Mouse (Mus musculus): ENCODE measurements around the gene Riox1.
A peak's percentile ranks its signal among the peaks of the same experiment; 100 is the strongest.
"Not testable (repeated sequence)": the region's sequence is repeated elsewhere in the genome, so short reads cannot be mapped to it uniquely, and the experiment has no call there.

Riox1 gene

DNA sequence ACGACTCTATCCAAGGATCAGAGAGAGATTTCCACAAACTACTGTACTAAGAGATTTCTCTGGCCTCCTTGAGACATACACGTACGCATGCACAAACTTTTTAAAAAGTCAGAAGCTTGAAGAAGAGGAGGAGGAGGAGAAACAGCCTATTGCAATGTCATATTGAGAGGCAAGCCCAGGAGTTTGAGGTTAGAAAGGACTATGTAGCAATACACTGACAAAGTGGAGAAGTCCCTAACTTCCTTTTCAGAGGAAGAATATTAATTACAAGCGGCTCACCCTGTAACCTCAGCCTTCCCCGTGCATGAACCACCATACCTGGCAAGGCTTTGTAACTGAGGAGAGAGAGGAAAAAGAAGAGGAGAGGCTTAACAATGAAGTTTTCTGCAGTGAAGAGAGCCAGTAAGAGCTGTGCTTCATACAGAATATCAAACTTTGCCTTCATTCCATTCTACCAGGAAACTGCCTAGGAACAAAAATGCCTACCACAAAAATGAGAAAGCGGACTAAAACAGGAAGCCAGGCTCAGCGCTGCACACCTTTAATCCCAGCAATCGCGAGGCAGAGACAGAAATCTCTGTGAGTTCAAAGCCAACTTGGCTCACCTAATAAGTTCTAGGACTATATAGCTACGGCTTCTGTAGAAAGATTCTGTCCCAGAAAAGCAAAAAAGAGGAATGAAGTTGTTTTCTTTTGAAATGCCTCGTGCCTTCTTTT is 474 bp upstream of the Riox1 start:
- no peak for DNase-seq (ENCODE audit: low read depth)

DNA sequence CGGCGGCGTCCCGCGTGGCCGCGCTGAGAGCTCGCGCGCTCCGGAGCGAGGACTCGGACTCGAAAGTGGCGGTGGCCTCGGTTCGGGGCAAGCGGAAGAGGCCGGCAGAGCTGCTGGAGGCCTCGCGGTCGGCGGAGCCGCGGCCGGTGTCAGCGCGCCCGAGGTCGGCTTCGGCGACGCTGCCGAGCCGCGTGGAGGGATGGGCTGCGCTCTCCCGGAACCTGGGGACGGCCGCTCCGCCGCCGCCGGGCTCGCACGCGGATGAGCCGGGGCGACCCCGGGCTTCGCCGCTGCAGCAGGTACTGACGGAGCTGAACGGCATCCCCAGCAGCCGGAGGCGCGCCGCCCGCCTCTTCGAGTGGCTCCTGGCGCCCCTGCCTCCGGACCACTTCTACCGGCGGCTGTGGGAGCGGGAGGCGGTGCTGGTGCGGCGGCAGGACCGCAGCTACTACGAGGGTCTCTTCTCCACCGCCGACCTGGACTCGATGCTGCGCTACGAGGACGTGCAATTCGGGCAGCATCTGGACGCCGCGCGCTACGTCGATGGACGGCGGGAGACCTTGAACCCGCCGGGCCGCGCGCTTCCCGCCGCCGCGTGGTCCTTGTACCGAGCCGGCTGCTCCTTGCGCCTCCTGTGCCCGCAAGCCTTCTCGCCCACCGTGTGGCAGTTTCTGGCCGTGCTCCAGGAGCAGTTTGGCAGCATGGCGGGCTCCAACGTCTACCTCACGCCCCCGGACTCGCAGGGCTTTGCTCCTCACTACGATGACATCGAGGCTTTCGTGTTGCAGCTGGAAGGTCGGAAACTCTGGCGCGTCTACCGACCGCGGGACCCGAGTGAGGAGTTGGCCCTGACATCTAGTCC is 663 bp downstream of the Riox1 start:
- DNase-seq (ENCODE audit: low read depth) = no peak

DNA sequence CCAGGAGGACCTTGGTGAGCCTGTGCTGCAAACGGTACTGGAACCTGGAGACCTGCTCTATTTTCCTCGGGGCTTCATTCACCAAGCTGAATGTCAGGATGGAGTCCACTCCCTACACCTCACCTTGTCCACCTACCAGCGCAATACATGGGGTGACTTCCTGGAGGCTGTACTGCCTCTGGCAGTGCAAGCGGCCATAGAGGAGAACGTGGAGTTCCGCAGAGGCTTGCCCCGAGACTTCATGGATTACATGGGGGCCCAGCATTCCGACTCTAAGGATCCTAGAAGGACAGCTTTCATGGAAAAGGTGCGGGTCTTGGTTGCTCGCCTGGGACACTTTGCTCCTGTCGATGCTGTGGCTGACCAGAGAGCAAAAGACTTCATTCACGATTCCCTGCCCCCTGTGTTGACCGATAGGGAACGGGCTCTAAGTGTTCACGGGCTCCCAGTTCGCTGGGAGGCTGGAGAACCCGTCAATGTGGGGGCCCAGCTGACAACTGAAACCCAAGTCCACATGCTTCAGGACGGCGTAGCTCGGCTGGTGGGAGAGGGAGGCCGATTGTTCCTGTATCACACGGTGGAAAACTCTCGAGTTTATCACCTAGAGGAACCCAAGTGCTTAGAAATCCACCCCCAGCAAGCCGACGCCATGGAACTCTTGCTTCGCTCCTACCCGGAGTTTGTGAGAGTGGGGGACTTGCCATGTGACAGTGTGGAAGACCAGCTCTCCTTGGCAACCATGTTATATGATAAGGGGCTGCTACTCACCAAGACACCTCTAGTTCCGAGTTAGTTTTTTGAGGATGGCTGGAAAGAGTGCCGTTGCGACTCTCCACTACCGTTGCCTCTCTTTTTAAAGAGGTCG is 1.5 kb downstream of the Riox1 start:
- no peak for DNase-seq (ENCODE audit: low read depth)

DNA sequence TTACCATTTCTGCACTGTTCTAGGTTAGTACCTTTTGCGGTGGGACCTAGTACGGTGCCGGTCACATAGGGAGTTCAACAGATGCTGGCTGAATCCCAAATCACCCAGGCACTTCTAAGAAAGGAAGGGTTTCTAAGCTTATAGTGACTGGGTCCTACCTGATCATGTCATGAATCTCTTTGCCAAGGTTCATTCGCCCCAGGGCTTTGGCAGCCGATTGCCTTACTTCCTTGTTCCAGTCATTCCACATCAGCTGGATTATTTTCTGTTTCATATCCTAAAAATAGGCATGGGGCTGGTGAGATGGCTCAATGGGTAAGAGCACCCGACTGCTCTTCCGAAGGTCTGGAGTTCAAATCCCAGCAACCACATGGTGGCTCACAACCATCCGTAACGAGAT is 7.9 kb downstream of the Riox1 start:
- DNase-seq (ENCODE audit: low read depth) = no peak

DNA sequence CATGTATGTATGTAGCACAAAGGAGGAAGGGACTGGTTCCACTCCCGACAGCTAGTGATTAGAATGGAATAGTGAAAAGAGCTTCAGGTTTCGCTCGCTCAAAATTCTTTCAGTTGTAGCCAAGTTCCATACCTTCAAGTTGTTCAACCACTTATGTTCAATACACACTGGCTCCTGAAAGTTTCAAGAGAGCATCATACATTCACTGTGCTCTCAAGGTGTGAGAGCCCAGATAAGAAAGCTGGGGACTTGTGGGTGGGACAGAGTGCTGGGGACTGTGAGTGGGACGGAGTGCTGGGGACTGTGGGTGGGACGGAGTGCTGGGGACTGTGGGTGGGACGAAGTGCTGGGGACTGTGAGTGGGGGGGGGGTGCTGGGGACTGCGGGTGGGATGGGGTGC is 14.8 kb downstream of the Riox1 start:
- DNase-seq (ENCODE audit: low read depth) = no peak

DNA sequence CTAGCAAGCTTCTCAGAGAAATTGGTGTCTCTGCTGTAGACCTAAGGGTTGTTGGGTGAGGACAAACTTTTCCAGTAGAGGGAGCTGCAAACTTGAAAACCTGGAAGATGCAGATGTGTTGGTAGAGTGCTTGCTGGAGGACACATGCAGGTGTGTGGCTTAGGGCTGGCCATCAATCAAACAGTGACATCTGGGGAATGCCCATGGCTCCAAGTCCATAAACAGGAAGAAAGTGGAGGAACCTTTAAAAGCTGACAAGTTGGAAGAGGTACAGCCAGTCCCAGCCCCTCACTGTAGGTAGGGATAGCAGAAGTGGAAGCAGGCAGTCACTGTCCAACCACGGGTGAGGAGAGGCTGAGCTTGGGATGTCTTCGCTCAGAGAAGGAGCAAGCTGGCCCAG is 21.7 kb downstream of the Riox1 start:
- DNase-seq (ENCODE audit: low read depth) = peak; percentile 40

DNA sequence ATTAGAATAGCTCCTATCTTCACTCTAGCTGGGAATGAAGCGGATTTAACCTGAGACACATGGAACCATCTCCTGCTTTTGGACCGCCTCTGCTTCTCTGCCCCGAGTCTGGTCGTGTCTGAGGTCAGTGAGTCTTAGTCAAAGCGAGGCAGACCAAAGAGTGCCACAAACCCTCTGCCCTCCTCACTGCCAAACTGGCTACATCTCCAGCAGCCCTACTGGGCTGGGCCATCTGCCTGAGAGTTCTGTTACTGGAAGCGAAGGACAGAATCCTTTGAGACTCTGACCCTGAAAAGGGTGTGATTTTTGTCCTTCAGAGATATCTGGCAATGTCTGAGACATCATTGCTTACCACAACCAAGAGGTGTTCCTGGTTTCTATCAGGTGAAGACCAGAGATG is 28.5 kb downstream of the Riox1 start:
- no peak for DNase-seq (ENCODE audit: low read depth)

DNA sequence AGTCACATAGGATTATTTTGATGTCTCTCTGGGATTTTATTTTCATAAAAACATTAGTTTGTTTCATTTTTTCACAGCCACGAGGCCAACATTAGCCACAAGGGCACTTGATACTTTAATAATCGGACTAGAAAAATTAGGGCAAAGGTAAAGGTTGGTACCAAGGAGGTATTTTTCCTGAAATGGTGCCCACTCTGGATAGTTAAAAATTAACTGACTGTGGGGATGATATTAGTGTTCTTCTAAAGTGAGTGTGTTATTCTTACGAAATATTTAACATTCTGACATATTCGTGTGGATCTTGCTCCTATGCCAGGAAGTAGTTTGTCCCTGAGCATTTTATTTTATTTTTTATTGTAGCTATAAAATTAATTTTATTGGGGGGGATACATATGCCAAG is 31.2 kb downstream of the Riox1 start:
- DNase-seq (ENCODE audit: low read depth) = no peak

DNA sequence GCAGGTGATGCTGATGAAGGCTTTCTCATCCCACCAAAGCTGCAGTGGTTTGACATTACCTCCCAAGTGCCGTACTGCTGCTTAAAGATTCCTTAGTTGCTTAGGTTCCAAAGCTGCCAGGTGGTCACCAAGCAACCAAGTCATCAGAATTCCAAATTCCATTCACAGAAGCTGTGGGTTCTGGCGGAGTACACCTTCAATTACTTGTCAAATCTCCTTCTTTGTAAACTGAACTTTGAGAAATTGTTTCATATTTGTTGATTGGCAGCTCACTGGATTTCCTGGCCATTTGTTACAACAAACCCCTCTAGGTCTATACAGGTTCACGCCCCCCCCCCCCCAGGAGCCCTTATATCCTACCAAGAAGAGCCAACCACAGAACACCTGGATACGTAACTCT is 34.3 kb downstream of the Riox1 start, which contains the start of gene Heatr4:
Gene Heatr4, minus strand, starts transcription at position 101 of the 400 bp plus-strand sequence.
- DNase-seq (ENCODE audit: low read depth) = no peak

DNA sequence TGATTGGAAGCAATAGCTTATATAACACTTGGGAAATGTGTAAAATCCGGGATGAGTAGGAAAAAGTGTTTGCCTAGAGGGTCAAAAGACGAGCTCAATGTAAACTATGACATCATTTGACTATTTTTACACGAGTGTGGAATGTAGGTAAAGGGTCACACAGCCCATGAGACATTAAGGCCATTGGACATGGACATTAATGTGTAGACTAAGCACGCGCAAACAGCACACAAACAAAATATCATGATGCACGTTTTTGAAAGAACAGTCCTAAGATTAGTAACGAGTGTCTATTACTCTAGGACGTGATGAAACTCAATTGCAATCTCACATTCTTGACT is 36.8 kb downstream of the Riox1 start:
- no peak for DNase-seq (ENCODE audit: low read depth)

DNA sequence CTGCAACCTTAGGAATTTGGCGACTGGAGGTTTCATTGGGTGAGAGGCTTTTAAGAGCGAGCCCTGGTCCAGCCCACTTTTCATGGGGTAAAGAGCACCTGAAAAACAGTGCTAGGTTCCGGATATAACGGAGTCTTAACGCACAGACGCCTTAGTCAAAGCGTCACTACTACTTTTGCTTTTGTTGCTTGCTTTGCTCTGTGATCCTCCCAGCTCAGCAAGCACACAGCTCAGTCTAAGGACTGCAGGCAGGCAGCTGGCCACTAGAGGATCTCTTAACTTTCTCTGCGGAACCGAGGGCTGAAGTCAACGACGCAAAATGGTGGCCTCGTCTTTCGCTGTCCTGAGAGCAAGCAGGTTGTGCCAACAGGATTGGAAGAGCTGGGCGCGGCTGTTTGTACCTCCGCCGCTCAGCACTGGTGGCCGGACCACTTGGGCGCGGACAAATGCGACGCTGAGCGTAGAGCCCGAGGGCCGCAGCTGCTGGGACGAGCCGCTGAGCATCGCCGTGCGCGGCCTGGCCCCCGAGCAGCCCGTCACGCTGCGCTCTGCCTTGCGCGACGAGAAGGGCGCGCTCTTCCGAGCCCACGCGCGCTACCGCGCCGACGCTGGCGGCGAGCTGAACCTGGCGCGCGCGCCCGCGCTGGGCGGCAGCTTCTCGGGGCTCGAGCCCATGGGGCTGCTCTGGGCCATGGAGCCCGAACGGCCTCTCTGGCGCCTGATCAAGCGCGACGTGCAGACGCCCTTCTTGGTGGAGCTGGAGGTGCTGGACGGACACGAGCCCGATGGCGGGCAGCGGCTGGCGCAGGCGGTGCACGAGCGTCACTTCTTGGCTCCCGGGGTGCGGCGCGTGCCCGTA is 37.4 kb downstream of the Riox1 start, which contains the start of gene Acot2:
Gene Acot2, plus strand, starts transcription at position 279 of the 859 bp plus-strand sequence.
- peak; percentile 65 for DNase-seq (ENCODE audit: low read depth)

DNA sequence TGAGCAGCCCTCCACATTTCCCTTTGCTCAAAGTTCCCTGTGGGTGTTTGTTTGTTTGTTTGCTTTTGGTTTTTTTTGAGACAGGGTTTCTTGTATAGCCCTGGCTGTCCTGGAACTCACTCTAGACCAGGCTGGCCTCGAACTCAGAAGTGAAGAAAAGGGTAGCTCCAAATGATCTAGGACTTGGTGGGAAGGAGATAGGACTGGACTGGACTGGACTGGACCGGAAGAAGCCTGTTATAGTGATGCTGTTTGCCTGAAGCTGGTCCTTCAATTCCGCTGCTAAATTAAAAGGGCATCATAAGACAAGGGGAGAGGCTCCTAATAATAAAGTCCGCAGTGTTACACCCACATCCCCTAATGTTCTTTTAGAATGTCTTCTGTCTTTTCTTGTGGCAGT is 38.1 kb downstream of the Riox1 start:
- DNase-seq (ENCODE audit: low read depth) = no peak

DNA sequence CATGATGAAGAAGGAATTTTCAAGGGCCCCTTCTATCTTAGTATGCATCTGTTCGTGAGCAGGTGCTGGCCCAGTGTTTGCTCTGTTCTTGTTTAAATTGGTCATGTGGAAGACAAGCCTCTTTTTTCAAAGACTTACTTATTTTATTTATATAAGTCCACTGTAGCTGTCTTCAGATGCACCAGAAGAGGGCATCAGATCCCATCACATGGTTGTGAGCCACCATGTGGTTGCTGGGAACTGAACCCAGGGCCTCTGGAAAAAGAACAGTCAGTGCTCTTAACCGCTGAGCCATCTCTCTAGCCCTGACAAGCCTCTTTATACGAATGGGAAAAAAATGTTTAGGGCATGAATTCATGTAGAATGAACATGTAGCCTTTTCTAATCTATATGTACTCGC is 39.0 kb downstream of the Riox1 start:
- DNase-seq (ENCODE audit: low read depth) = no peak

DNA sequence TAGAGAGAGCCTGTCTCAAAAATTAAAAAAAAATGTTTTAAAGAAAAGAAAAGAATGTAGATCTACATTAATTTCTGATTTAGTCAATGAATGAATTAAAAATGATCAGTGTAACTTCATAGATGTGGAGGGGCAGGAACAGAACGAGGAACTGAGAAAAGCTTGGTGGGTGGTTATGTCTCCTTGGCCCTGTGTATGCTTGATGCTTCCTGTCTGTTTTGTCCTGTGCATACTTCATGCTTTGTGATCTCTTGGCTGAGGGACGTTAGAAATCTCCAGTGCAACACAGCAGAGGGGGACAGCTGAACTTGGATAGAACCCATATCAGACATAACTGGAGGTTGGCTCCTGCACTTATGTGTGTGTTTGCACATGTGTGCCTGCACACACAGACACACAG is 46.8 kb downstream of the Riox1 start:
- no peak for DNase-seq (ENCODE audit: low read depth)

DNA sequence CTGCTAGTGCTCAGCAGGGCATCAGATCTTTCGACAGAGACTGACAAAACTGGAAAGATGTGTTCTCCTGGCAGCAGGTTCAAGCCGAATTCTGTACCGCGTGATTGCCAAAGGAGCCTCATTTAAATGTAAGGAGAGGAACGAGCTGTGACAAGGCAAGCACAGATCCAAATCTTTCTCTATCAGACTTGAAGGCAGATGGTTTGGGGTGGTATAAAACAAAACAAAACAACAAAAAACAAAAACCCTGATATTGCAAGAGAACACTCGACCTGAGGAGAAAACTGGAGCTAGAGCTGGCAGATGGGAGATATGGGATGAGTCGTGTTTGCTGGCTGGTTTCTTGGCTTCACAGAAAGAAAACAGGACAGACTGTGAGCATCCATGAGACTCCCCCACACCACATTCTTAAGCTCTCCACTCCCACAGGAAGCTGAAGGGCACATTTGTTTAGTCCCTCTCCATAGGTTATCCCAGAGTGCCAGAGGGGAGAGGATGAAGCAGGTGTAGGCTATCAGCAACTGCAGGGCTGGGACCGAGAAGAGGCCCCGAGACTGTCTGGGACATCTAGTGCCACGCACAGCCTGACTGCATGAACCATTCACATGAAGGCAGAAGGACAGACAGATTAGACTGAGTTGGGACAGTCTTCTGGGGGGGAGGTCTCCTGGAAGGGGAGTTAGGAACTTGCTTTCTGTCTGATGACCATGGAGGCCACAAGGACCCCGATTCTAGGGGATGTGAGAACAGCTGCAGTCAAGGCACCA is 48.1 kb downstream of the Riox1 start:
- DNase-seq (ENCODE audit: low read depth) = no peak

DNA sequence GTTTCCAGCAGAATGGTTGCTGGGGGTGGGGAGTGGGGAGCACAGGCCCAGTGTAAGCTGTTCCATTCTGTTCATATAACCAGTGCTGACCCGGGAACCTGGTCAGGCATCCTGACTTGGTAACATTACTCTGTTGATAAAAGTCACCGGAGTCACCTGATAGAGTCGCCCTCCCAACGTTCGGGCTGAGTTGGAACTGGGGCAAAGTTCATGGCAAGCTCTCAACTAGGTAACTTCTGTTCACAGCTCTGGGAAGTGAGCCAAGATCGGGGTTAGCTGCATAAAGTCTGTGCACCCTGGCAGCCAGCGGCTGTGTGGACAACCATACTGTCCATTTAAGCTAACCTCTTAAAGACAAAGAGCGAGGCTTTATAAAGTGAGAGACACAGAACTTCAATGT is 48.8 kb downstream of the Riox1 start:
- not testable (repeated sequence) for DNase-seq (ENCODE audit: low read depth)

DNA sequence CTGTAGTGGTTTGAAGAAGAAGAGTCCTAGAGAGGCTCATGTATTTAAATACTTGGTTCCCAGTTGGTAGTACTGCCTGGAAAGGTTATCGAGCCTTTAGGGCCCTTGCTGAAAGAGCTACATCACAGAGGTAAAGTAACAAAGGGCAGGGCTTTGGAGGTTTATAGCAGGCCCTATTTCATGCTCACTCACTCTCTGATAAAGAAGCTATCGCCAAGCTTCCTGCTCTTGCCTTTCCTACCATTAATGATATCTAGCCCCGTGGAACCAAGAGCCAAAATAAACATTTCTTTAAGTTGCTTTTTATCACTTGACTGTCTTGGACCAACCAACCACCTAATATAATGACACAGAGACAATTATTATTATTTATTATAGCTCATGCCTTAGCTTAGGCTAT is 50.0 kb downstream of the Riox1 start:
- no peak for DNase-seq (ENCODE audit: low read depth)
